Mouse (Mus musculus): ENCODE results near the gene Thsd4.
"Not testable (repeated sequence)": the region's sequence is repeated elsewhere in the genome, so short reads cannot be mapped to it uniquely, and the experiment has no call there.

The Thsd4 gene

GRCm38 (mm10) chr9:59938529-59938928, 583.3 kb downstream of the Thsd4 start:
- DNase-seq, result peak in 1 of 2 experiments; percentile 2

DNA sequence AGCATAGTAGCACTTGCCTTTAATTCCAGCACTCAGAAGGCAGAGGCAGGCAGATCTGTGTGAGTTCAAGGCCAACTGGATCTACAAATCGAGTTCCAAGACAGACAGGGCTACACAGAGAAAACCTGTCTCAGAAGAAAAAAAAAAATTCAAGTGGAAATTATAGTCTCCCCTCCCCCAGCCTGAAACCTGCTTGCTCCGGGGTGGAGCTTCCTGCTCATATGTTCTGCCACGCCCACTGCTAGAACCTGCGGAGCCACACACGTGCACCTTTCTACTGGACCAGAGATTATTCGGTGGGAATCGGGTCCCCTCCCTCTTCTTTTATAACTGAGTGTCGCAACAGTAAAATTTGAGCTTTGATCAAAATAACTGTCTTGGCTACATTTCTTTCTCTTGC, 586.0 kb downstream of the Thsd4 start:
- not testable (repeated sequence) for DNase-seq

DNA sequence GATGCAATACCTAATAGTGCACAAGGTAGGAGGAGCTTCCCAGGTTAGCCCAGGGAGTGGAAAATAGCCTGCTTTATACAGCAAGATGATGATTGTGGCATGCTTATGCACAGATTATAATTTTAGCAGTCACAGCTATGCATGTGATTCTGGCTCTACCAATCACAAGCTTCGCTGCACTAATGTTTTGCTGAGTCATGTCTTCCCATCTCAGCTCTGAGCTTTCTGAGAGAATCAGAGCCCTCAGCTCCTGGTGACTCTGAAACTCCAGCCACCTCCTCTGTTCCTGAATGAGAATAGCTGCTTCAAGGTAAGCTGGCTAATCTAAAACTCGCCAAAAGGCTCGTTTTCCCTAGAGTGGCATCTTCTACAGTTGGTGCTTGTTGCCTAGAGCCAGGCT, 591.6 kb downstream of the Thsd4 start:
- DNase-seq, result no peak

Measured in kidney, postnatal 4 days (tissue).